14 mouse cellular contexts compared by ENCODE assay signal in genomic region chr14:54996793-54997192, GRCm38 (mm10). TPM values are rescaled to one million over a fixed set of nuclear protein-coding genes. Genes with fewer than 3 reads are reported as not detected.
DNase-seq lines count a peak whose midpoint lies in the region; ATAC-seq and TF ChIP-seq lines count a peak whose summit lies in the region.
"Had no signal": no experiment of that assay in that cellular context is flagged by ENCODE, and none has a peak within 500 bp of the region (broad histone marks: within the 10 kb centered on the region; RNA-seq: fewer than 3 reads in every experiment).

No protein-coding gene starts in this region.

- no peak overlapping the region for H3K4me2 ChIP-seq in kidney, embryonic 14.5 days (replicated peaks; ENCODE audit: low read depth, low read length)
- no peak overlapping the region for H3K4me2 ChIP-seq in forebrain, embryonic 15.5 days (replicated peaks)
- no peak overlapping the region for H3K4me2 ChIP-seq in hindbrain, embryonic 15.5 days
- H3K4me2 ChIP-seq in myocyte (ENCODE audit: low read depth), result peak overlapping the region; percentile 56

- WGBS in kidney, embryonic 14.5 days, result 38% methylated on average over 9 of the region's 9 CpGs
- 43% methylated on average over 9 of the region's 9 CpGs for WGBS in forebrain, embryonic 15.5 days
- 47% methylated on average over 9 of the region's 9 CpGs for WGBS in hindbrain, embryonic 15.5 days

- no peaks in the 10 kb centered on the region for H3K27me3 ChIP-seq in kidney, embryonic 14.5 days (ENCODE audit: control insufficient read depth, insufficient read depth, low read length)
- H3K27me3 ChIP-seq in forebrain, embryonic 15.5 days, result no peaks in the 10 kb centered on the region
- no peaks in the 10 kb centered on the region for H3K27me3 ChIP-seq in hindbrain, embryonic 15.5 days
- H3K27me3 ChIP-seq in myocyte (ENCODE audit: control insufficient read depth, insufficient read depth, insufficient read length), result peaks cover 10% of the 10 kb centered on the region

- H3K9me3 ChIP-seq in kidney, embryonic 14.5 days (ENCODE audit: control insufficient read depth, low read length), result no peaks in the 10 kb centered on the region
- no peaks in the 10 kb centered on the region for H3K9me3 ChIP-seq in forebrain, embryonic 15.5 days
- H3K9me3 ChIP-seq in hindbrain, embryonic 15.5 days, result no peaks in the 10 kb centered on the region

- H3ac ChIP-seq in myocyte (ENCODE audit: control insufficient read depth, insufficient read length), result no peak overlapping the region

- ATAC-seq in kidney, embryonic 14.5 days (ENCODE audit: low FRiP score, low TSS enrichment), result peak; percentile 67
- no peak for ATAC-seq in forebrain, embryonic 15.5 days (replicated peaks)
- ATAC-seq in hindbrain, embryonic 15.5 days (ENCODE audit: low FRiP score, low read depth), result no peak

- no peaks in the 10 kb centered on the region for H3K79me2 ChIP-seq in myocyte (ENCODE audit: control insufficient read depth, insufficient read depth)

- peak; percentile 27 for TF ChIP-seq POLR2A in myocyte (IDR thresholded peaks at IDR 0.05; ENCODE audit: insufficient read length, low read depth)

- intact Hi-C loops in gastrocnemius, postnatal 36 days (cut with DNase I), result no loop called here

- no peak overlapping the region for H3K4me3 ChIP-seq in kidney, embryonic 14.5 days (ENCODE audit: low read length)
- no peak overlapping the region for H3K4me3 ChIP-seq in forebrain, embryonic 15.5 days
- H3K4me3 ChIP-seq in hindbrain, embryonic 15.5 days, result no peak overlapping the region
- H3K4me3 ChIP-seq in myocyte, result no peak overlapping the region

- H3K27ac ChIP-seq in kidney, embryonic 14.5 days (ENCODE audit: low read depth, low read length), result peak overlapping the region; percentile 52
- H3K27ac ChIP-seq in forebrain, embryonic 15.5 days (replicated peaks), result peak overlapping the region; percentile 46; the same call in 1 of the 2 replicates
- H3K27ac ChIP-seq in hindbrain, embryonic 15.5 days (replicated peaks), result peak overlapping the region; percentile 89; the same call in 1 of the 2 replicates

- peaks cover 14% of the 10 kb centered on the region for H3K4me1 ChIP-seq in kidney, embryonic 14.5 days (ENCODE audit: control insufficient read depth, insufficient read depth, low read length)
- peaks cover 27% of the 10 kb centered on the region for H3K4me1 ChIP-seq in forebrain, embryonic 15.5 days
- H3K4me1 ChIP-seq in hindbrain, embryonic 15.5 days (replicated peaks), result peaks cover 29% of the 10 kb centered on the region

- no peaks in the 10 kb centered on the region for H3K36me3 ChIP-seq in kidney, embryonic 14.5 days (ENCODE audit: control insufficient read depth, insufficient read depth, low read length)
- H3K36me3 ChIP-seq in forebrain, embryonic 15.5 days, result no peaks in the 10 kb centered on the region
- no peaks in the 10 kb centered on the region for H3K36me3 ChIP-seq in hindbrain, embryonic 15.5 days
- H3K36me3 ChIP-seq in myocyte (ENCODE audit: control insufficient read depth, insufficient read depth), result no peaks in the 10 kb centered on the region

- H3K9ac ChIP-seq in kidney, embryonic 14.5 days (ENCODE audit: low read depth, low read length), result no peak overlapping the region
- H3K9ac ChIP-seq in forebrain, embryonic 15.5 days (replicated peaks), result no peak overlapping the region
- H3K9ac ChIP-seq in hindbrain, embryonic 15.5 days, result no peak overlapping the region

- DNase-seq in kidney, adult 9 months, result no peak
- DNase-seq in left cerebral cortex, adult 8-10 months (ENCODE audit: low spot score in 2 of 2), result no peak
- no peak for DNase-seq in gastrocnemius, postnatal 36 days
- DNase-seq: kidney, postnatal 25 days; liver; thymus, postnatal 14 days had no signal

TF ChIP-seq in myocyte, 11 proteins besides CTCF, POLR2A, EP300 and RAD21:
- TF ChIP-seq MYOG (IDR thresholded peaks at IDR 0.05; ENCODE audit: control insufficient read depth in 1 of 3, insufficient read depth in 1 of 3, insufficient read length in 2 of 3, low read depth in 2 of 3) (peak in 1 of 3 experiments; percentile 17), TCF3 (IDR thresholded peaks at IDR 0.05; ENCODE audit: insufficient read length, low read depth) (no peak), SRF (IDR thresholded peaks at IDR 0.05; ENCODE audit: control insufficient read depth, insufficient read length, low read depth) (peak; percentile 91), MYOD1 (IDR thresholded peaks at IDR 0.05; ENCODE audit: control insufficient read depth in 1 of 3, insufficient read length in 2 of 3, low read depth in 2 of 3) (peak in 1 of 3 experiments; percentile 19), USF1 (IDR thresholded peaks at IDR 0.05; ENCODE audit: low read depth) (no peak)

RNA-seq across cellular contexts. Expression of gene Myh7, which starts 2.4 kb away (rescaled TPM):
- 0.11 and 2.0 TPM in 2 replicates for polyA plus RNA-seq in kidney, embryonic 14.5 days (2014; fragmentation: Nextera tagmentation; extraction: Ambion mirVana)
- 6.5 and 6.7 TPM in 2 replicates for polyA plus RNA-seq in forebrain, embryonic 15.5 days (2015; fragmentation: Nextera tagmentation; extraction: Ambion mirVana)
- 6.4 and 9.0 TPM in 2 replicates for polyA plus RNA-seq in hindbrain, embryonic 15.5 days (2015; fragmentation: Nextera tagmentation; extraction: Ambion mirVana)
- polyA plus RNA-seq in myocyte (2012; fragmentation: generic; extraction: Trizol), result 56.5 TPM
- 10 to 100 TPM in 3 of 4 experiments, 1 to 10 TPM in 1; 10.0 to 21.2 (median 13.1) TPM for total RNA-seq in left cerebral cortex, adult 8-10 months (2022)
- total RNA-seq in gastrocnemius, postnatal 36 days (2021), result 1,000 to 10,000 TPM in 1 of 2 experiments, 100 to 1,000 TPM in 1; 194 to 1,204 TPM
- total RNA-seq: common myeloid progenitor, adult 5-6 weeks had no signal

RNA-seq across cellular contexts. Expression of gene Ngdn, which starts 18.5 kb away (rescaled TPM):
- polyA plus RNA-seq in kidney, embryonic 14.5 days (2014; fragmentation: Nextera tagmentation; extraction: Ambion mirVana), result 80.8 and 109 TPM in 2 replicates
- polyA plus RNA-seq in forebrain, embryonic 15.5 days (2015; fragmentation: Nextera tagmentation; extraction: Ambion mirVana), result 67.1 and 70.8 TPM in 2 replicates
- 47.3 and 50.1 TPM in 2 replicates for polyA plus RNA-seq in hindbrain, embryonic 15.5 days (2015; fragmentation: Nextera tagmentation; extraction: Ambion mirVana)
- 39.4 TPM for polyA plus RNA-seq in myocyte (2012; fragmentation: generic; extraction: Trizol)
- 10 to 100 TPM; 30.2 to 34.4 (median 32.0) TPM for total RNA-seq in left cerebral cortex, adult 8-10 months (2022)
- 10 to 100 TPM; 13.9 to 18.1 TPM for total RNA-seq in gastrocnemius, postnatal 36 days (2021)

RNA-seq across cellular contexts. Expression of gene Gm17428, which starts 20.1 kb away (rescaled TPM):
- not detected in 2 replicates for polyA plus RNA-seq in kidney, embryonic 14.5 days (2014; fragmentation: Nextera tagmentation; extraction: Ambion mirVana)
- polyA plus RNA-seq in forebrain, embryonic 15.5 days (2015; fragmentation: Nextera tagmentation; extraction: Ambion mirVana), result not detected in 2 replicates
- not detected in 2 replicates for polyA plus RNA-seq in hindbrain, embryonic 15.5 days (2015; fragmentation: Nextera tagmentation; extraction: Ambion mirVana)
- polyA plus RNA-seq in myocyte (2012; fragmentation: generic; extraction: Trizol), result not detected
- not detected for total RNA-seq in left cerebral cortex, adult 8-10 months (2022)
- not detected for total RNA-seq in gastrocnemius, postnatal 36 days (2021)
- total RNA-seq: common myeloid progenitor, adult 5-6 weeks; gastrocnemius, adult 18-20 months had no signal
- polyA plus RNA-seq: neural tube, embryonic 14.5 days; small intestine, adult 2 months had no signal

RNA-seq across cellular contexts. Expression of gene Myh6, which starts 30.1 kb away (rescaled TPM):
- polyA plus RNA-seq in kidney, embryonic 14.5 days (2014; fragmentation: Nextera tagmentation; extraction: Ambion mirVana), result 0.30 and 0.54 TPM in 2 replicates
- 1.0 and 1.3 TPM in 2 replicates for polyA plus RNA-seq in forebrain, embryonic 15.5 days (2015; fragmentation: Nextera tagmentation; extraction: Ambion mirVana)
- 0.93 and 0.94 TPM in 2 replicates for polyA plus RNA-seq in hindbrain, embryonic 15.5 days (2015; fragmentation: Nextera tagmentation; extraction: Ambion mirVana)
- polyA plus RNA-seq in myocyte (2012; fragmentation: generic; extraction: Trizol), result 15.0 TPM
- total RNA-seq in left cerebral cortex, adult 8-10 months (2022), result 1 to 10 TPM; 5.3 to 9.9 (median 7.7) TPM
- total RNA-seq in gastrocnemius, postnatal 36 days (2021), result 100 to 1,000 TPM in 1 of 2 experiments, 10 to 100 TPM in 1; 40.5 to 246 TPM
- total RNA-seq: common myeloid progenitor, adult 5-6 weeks had no signal
- polyA plus RNA-seq: small intestine, adult 2 months had no signal
